Mouse (Mus musculus): ENCODE results near the gene Odf3b.

Gene Odf3b

DNA sequence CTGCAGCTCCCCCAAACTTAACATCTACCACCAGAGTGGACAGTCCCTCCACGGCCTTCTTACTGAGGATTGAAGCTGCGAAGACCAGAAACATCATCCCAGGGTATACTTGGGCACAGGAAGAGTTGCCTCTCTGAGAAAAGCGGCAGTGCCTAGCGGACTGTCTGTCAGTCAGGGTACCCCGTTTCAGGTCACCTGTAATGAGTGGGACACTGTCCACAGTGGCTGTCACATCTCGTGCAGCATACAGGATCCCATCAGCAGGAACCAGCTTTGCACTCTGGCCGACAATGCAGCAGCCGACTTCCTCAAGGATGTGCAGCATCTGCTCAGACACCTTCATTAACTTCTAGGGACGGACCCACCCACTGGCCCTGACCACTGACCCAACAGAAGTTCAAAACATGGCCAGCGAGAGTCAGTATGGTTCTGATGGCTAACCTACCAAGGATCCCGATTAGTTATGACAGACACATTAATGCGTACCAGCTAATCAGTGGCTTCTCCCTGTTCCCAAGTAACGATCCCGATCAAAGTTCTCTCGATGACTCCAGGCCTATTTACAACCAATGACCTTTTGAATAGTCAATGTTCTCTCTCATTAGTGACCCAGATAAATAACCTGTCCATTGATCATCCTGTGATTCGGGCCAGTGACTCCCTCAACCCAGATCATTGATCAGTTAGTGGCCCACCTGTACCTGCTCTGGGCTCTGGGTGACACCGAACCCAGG lies 4.1 kb downstream of the Odf3b start:
- DNase-seq (ENCODE audit: low spot score in 2 of 2): no peak

DNA sequence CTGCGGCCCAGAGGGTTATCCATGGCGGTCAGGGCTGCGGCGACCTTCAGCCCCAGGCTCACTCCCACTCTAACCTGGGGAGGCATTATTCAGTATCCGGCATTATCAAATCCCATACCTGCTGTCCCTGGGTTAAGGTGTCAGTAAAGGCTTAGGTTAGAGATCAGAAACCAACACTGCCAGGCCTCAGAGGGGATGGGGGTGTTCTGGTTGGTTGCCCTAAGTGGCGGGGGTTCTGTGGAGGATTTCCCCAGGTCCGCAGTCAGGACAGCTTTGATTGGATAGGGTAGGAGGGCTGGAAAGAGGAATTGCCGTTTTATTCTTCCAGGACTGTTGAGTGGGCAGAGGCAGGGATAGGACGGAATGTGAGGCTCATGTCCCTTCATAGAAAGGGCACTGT lies 4.7 kb downstream of the Odf3b start:
- no peak for DNase-seq (ENCODE audit: low spot score in 2 of 2)

DNA sequence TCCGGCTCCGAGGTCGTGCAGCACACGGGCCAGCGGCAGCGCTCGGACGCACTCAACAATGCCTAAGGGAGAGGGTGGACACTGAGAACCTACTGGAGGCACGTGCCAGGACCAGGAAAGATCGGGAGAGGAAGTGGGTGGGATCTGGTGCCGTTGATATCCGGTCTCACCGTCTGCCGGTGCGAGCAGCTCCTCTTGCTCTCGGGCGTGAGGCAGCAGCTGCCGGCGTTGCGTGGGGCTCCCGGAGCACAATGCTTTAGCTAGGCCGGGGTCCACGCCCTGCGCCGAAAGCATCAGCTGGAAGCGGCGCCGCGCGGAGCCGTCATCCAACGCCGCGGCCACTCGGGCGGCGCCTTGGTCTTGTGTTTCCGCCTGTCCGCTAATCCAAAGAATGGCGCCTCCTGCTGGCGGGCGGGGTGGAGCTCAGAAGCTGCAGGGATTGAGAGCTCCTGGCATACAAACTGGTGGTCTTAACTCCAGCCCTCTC lies 5.3 kb downstream of the Odf3b start, which contains the start of gene Sco2:
Gene Sco2, minus strand, starts transcription at position 85 of the 487 bp plus-strand sequence.
- peak; percentile 66 to 94 for DNase-seq (ENCODE audit: low spot score in 2 of 2)

DNA sequence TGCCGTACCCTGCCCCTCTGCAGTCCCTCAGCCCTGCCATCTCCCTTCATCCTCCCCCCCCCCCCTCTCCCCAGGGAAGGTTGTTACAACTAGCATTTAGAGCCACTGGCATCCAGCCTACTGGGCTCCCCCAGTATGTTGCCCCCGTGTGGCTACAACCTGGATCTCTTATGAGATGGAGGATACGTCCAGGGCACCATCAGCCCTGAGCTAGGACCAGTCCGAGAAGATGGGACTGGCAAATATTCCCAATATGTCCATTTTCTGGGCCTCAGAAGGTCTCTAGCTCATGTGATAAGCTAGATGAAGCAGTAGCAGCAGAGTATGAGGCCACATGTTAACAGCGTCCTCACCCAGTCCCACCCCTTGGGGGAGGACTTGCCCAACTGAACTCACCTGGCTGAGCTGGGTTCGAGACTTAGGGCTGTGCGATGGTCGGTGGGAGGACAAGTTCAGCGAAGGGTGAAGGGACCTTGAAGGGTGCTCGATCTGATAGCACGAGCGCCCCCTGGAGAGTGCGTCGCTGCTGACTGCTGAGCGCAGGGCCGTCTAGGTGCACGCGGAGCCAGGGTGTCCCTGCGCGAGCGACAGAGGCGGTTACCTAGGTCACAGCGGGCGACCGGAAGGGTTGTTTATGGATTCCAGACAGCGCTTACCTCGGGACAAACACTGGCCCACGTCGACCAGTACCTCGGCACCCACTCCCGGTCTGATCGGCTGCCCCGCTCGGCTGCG lies 5.9 kb downstream of the Odf3b start:
- peak; percentile 67 to 87 for DNase-seq (ENCODE audit: low spot score in 2 of 2)

DNA sequence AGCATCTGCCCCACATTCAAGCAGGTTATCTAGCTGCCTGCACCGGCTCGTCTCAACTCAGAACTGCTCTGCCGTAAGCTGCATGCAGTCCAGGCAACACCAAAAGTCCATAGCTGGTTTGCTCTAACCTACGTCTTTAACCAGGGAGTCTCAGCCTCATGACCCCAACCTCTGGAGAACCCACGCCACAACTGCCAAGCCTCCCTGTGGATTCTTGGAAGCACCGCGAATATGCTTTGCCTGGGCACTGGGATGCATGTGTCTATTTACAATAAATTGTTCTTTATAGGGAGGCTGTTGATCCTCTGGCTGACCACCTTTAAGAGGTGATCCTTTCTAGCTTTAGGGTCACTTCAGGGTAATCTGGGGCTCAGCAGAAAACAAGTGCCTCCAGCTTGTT lies 6.5 kb downstream of the Odf3b start:
- no peak for DNase-seq (ENCODE audit: low spot score in 2 of 2)

DNA sequence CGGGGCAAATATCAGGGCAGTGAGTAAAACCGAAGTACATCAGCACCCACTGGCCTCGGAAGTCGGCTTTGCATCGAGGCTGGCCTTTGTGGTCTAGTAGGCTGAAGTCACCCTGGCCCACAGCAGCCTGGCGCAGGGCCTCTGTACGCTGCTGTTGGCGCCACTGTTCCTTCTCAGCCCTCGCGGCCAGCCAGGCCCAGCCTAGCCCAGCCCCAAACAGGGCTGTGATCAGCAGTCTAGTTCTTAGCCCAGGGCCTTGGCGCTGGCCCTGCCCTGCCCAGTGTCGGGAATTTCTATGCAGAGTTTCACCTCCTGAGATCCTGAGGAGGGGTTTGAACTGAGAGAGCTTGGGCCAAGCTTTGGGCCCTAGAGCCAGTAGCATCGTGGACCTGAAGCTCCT lies 7.0 kb downstream of the Odf3b start:
- no peak for DNase-seq (ENCODE audit: low spot score in 2 of 2)

DNA sequence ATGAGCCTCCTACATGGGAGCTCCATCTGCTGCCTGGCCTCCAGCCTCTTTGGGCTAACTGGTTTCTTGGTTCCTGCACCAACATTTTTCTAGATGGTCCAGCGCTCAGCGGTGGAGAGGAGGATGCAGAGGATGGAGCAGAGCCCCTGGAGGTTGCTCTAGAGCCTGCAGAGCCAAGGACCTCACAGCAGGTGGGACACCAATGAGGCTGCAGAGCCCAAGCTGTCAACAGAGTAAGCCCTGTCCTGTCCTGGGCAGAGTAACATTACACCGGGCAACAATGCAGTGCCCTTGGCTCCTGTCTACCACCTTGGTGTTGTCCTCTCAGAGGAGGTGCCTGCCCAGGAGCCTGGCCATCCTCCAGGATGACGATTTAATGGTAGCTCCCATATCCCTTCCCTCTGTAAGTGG lies 13.9 kb downstream of the Odf3b start:
- no peak for DNase-seq (ENCODE audit: low spot score in 2 of 2)

DNA sequence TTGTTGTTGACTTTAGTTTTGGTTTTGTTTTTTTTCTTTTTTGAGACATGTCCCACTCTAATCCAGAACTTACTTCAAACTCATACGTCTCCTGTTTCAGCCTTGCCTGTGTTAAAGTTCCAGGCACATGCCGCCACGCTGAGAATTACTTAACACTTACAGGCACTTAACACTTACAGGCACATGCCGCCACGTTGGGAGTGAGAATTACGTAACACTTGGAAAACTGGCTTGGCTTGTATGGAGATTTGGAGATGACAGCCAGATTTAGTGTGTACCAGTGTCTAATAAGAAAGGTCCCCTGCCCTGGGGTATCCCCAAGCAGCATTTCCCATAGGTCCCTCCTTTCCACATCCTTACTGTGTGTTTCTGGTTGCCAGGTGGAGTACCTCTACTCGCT lies 16.0 kb downstream of the Odf3b start:
- DNase-seq (ENCODE audit: low spot score in 2 of 2): no peak

DNA sequence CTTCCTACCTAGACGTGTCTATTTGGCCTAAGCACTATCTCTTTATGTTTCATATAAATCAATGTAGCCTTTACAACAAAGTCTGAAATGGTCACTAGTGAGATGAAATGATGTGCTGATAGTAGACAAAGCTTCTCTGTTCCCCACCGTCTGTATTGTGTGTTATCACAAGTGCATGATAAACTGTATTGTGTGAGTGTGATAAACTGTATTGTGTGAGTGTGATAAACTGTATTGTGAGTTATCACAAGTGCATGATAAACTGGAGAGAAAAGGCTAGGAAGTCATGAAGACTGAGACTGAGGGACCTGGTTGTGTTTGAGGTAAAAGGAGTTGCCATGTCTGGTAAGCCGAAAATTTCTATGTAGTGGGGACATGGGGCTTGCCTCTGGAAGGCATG lies 20.3 kb downstream of the Odf3b start:
- no peak for DNase-seq (ENCODE audit: low spot score in 2 of 2)

DNA sequence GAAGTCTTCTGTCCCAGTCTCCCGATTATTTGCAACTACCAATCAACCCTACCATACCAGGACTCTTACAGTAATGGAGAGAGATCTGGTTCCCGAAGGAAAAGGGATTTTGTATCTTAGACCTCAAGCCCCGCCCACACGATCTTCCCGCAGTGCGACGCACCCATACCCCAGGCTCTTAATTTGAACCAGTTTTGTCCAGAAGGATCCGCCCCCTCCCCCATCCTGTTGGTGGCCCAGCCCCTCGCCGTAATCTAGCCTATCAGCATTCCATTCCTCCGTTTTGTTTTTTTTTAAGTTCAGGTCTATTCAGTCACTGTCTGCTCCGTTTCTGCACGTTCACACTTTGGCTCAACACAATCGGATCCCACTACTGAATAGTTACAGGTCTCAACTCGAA lies 22.7 kb downstream of the Odf3b start:
- peak in 1 of 2 experiments; percentile 39 for DNase-seq (ENCODE audit: low spot score in 2 of 2)

DNA sequence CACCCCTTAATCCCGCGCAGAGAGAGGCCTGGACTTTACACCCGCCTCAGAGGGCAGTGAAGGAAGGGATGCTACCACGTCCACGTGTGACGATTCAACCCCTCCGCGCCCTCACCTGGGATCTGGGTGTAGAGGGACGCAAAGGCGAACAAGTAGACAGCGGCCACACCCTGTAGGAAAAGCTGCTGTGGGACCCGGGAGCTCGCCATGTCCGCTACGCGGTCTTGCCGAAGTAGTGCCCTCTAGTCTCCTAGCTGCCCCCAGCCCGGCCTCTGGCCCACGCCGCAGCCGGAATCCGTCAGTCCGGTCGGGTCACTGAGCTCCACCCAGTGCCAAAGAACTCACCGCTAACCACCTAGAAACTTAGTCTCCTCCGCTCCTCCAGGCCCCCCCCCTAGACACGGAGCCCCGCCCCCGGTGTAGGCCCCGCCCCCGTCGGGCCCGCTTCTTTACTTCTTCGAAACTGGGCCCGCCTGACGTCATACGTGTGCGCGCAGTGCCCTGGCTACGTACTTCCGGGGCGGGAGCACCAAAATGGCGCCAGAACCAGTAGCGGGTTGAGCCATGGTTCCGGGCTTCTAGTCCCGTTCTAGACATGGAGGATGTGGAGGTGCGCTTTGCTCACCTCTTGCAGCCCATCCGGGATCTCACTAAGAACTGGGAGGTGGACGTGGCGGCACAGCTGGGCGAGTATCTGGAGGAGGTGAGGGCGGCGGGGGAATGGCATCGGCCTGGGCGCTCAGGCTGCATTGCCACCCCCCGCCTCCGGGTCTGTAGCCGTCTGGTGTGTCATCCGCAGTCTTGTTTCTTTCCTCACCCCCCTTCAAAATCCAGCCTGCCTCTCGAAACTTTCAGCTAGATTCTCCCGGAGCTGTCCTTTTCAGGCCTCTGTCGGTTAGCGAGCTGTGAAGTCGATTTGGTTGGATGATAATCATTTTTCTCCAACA lies 23.6 kb downstream of the Odf3b start, which contains the start of the genes Lmf2 and Ncaph2:
Gene Lmf2, minus strand, starts transcription at position 419 of the 947 bp plus-strand sequence.
Gene Ncaph2, plus strand, starts transcription at position 479 of the 947 bp plus-strand sequence.
- DNase-seq (ENCODE audit: low spot score in 2 of 2): peak; percentile 79 to 94

DNA sequence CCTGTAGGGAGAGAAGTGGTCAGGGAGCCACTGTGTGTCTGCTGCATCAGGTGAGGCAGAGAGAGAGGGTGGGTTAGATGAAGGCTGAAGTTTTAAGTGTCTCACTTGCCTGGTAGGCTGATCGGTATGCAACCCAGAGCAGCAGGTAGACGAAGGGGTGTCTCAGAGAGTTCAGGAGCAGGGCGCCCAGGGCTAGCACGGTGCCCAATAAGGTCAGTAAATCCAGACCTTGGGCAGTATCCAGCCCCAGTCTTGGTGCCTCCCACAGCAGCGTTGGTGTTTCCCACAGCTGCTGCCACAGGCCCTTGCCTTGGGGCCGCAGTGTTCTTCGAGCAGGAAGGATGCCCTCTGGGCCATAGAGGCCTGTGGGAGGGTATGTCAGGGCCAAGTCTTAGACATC lies 24.6 kb downstream of the Odf3b start:
- DNase-seq (ENCODE audit: low spot score in 2 of 2): no peak

DNA sequence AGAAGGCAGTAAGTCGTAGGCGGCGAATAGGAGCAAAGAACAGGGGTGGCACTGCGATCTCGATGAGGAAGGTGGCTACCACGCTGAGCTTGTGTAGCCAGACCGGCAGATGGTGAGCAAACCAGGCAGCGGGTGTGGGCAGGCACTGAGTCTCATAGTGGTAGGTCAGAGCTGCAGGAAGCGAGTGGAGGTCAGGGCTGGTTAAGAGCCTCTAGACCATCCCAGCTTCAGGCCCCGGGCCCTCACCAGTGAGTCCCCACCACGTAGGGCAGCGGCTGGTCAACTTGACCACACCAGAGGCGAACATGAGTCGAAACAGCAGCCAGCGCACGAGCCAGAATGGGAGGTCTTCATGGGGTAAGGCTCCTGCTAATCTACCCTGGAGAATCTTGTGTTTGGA lies 25.2 kb downstream of the Odf3b start:
- DNase-seq (ENCODE audit: low spot score in 2 of 2): no peak

DNA sequence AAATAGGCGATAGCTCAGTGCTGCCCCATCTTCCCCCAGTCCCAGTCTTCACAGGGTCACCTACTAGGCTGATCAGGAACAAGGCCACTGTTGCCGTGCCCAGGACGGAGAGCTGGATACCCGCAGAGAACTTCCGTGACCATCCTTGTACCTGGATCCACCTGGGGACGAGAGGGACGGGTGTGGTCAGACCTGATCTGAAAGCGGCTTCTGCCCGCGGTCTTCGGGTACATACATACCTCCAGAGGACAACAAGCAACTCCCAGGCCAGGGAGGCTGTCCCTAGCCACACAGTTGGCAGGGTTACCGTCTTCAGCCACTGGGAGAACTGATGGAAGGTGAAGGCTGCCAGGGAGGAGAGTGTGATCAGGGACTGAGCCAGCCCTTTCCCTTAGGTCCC lies 26.3 kb downstream of the Odf3b start:
- no peak for DNase-seq (ENCODE audit: low spot score in 2 of 2)

DNA sequence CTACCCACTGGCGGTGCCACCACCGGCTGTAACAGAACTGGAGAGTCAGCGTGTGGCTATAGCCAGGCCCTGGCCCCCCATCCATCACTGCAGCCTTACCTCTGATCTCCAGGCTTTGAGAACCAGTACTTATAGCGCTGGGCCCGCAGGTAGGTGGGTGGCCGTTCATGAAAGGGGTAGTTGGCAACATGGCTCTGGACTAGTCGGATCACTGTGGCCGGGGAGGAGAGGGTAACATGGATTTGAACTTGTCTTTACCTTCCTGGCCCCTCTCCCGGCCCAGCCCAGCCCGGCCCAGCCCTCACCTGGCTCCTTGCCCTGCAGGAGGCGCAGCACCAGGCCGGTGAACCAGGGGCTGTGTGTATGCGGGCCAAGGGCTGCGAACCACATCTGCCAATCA lies 27.0 kb downstream of the Odf3b start:
- no peak for DNase-seq (ENCODE audit: low spot score in 2 of 2)

DNA sequence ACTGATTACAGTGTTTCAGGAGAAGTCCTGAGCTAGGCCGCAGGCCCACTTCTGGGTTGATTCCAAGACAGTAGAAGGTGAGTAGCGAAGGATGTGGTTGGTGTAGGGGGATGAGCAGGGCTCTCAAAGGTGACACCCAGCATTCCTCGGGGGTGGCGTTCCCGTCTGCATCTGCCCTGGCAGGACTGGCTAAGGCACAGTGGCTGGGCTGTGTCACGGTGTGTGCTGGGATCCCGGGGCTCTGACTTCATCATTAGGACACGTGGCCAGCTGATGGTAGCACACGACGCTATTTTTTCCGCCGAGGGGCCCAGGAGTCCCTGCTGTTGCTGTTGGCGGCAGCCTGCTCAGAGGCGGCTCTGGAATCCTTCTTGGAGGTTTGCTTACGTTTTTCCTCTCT lies 27.8 kb downstream of the Odf3b start:
- DNase-seq (ENCODE audit: low spot score in 2 of 2): no peak

DNA sequence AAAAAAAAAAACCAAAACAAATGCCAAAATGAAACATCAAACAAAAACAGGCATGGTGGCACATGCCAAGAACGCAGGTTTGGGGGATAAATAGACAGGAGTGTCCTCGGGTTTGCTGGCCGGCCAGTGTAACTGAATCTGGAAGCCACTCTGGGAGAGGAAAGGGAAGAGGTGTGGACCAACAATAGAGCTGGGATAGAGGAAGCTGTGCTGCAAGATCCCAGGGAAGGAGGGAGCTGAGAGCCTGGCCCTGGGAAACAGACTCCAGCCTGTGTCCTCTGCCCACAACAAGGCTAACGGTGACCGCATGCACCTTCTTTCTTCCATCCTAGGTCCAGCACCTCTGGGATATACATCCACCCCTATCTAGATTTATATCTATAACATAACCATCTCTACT lies 28.6 kb downstream of the Odf3b start:
- DNase-seq (ENCODE audit: low spot score in 2 of 2): no peak

DNA sequence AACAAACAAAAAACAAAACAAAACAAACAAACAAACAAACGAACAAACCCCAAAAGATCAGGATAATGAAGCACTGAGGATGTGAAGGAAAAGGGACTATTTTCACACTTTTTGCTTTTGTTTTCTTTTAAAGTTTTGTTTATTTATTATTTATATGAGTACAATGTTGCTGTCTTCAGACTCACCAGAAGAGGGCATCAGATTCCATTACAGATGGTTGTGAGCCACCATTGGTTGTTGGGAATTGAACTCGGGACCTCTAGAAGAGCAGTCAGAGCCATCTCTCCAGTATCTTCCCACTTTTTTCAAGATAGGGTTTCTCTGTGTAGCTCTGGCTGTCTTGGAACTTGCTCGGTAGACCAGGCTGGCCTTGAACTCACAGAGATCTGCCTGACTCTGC lies 35.8 kb downstream of the Odf3b start:
- no peak for DNase-seq (ENCODE audit: low spot score in 2 of 2)

DNA sequence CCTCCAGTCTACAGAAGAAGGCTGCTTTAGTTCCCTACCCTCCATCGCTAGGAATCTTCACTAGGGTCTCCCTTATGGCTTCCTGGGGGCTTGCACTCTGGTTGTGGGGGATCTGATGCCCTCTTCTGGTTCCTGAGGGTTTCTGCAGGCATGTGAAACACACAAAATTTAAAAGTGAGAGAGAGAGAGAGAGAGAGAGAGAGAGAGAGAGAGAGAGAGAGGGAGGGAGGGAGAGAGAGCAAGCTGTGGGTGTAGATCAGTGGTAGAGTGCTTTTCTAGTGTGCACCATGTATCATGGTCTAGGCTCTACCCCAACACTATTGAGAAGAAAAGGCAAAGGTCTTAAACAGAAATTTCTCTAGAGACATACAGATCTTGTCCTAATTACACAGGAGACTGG lies 37.4 kb downstream of the Odf3b start:
- DNase-seq (ENCODE audit: low spot score in 2 of 2): no peak

DNA sequence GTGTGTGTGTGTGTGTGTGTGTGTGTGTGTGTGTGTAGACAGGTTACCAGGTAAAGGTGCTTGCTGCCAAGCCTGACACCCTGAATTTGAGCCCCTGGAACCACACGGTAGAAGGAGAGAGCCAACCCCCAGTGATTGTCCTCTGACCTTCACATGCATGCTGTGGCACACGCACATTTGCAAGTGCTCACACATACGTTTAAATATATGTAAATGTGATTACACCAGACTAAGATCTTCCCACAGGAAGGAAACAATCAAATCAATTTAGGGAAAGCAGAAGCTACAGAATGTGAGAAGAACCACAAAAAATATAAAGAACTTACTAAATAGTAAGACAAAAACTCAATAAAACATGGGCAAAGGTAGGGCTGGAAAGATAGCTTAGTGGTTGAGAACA lies 38.9 kb downstream of the Odf3b start:
- DNase-seq (ENCODE audit: low spot score in 2 of 2): no peak

DNA sequence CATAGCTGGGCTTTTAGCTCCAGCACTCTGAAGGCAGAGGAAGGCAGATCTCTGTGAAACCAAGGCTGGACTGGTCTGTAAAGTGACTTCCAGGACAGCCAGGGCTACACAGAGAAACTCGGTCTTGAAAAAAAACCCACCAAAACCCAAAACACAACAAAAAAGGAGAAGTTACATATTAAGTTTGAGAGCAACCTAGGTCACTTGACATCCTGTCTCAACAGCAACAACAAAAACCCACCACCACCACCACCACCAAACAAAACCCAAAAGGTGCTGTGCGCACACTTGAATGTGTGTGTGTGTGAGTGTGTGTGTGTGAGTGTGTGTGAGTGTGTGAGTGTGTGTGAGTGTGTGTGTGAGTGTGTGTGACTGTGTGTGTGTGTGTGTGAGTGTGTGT lies 39.4 kb downstream of the Odf3b start:
- no peak for DNase-seq (ENCODE audit: low spot score in 2 of 2)

DNA sequence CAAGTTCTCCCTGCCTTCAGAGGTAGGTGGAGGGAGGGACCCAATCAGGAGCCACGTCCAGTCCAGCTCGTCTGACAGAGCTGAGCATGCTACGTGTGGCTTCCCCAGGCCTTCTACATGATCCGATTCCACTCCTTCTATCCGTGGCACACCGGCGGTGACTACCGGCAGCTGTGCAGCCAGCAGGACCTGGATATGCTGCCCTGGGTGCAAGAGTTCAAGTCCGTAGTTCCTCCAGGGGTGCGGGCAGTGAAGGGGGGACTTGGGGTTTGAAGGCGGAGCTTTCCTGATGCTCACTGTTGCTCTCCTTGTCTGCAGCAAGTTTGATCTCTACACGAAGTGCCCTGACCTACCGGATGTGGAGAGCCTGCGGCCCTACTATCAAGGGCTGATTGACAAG lies 42.7 kb downstream of the Odf3b start:
- DNase-seq (ENCODE audit: low spot score in 2 of 2): no peak

Measured in left cerebral cortex, adult 9 months (tissue).